Mouse (Mus musculus) CD8-positive naive resting alpha-beta T cell, adult 57 days (primary cell): ENCODE data around the gene Scn3a. TPM values are rescaled to one million over a fixed set of nuclear protein-coding genes. Genes with fewer than 3 reads are reported as not detected.

Experiments used
- total RNA-seq: library from RNA; stranded (reverse); gene quantifications from one replicate; pipeline ENCODE4 v1.2.4, GENCODE M21; 2023

Scn3a gene
- not detected for total RNA-seq

GRCm38 (mm10) chr2:65566793-65567787, at the start of gene Scn3a:
TSS of gene Scn3a (minus strand) at chr2:65567627.

Other genes with a start within 250 kb of the Scn3a start
- not detected for gene Slc38a11, start 203.6 kb downstream of the Scn3a start, total RNA-seq
- not detected for gene Scn2a, start 53.1 kb upstream of the Scn3a start, total RNA-seq